Mouse (Mus musculus) heart, adult 18-20 months (tissue): ENCODE results near the gene Retnlg. TPM values are rescaled to one million over a fixed set of nuclear protein-coding genes. Genes with fewer than 3 reads are reported as not detected.

Experiments used
- DNase-seq, 2 experiments: peaks; one replicate each; pipeline ENCODE4 v3.0.0; 2021 to 2022; ENCODE audit warnings: mixed read lengths in 1 of 2
- long read RNA-seq, 2 experiments: library from polyadenylated mRNA; stranded (forward); transcript quantifications; one replicate each; pipeline ENCODE4 v2.0.0; 2021
- total RNA-seq, 2 experiments: library from RNA; stranded (reverse); gene quantifications; 2 replicates each; pipeline ENCODE4 v1.2.3; 2021

Gene Retnlg
- not detected for total RNA-seq
- long read RNA-seq, experiment 1, result 0 reads
- long read RNA-seq, experiment 2, result 0 reads

GRCm38 (mm10) chr16:48872321-48872720 lies at the start of gene Retnlg:
TSS of gene Retnlg (plus strand) at chr16:48872621.
- DNase-seq, result no peak

GRCm38 (mm10) chr16:48826474-48826873 lies 45.9 kb upstream of the Retnlg start:
- DNase-seq, result no peak

- DNase-seq, result no peak
These were observed 44.8 kb upstream of the Retnlg start for GRCm38 (mm10) chr16:48827625-48828024.

- DNase-seq, result no peak
These were observed 43.4 kb upstream of the Retnlg start for GRCm38 (mm10) chr16:48829060-48829459.

- DNase-seq, result no peak
These were observed 40.4 kb upstream of the Retnlg start for GRCm38 (mm10) chr16:48832055-48832454.

GRCm38 (mm10) chr16:48833626-48834025 lies 38.8 kb upstream of the Retnlg start:
- peak in 1 of 2 experiments; percentile 21 for DNase-seq

- no peak for DNase-seq
These were observed 30.2 kb upstream of the Retnlg start, which contains the start of gene Retnla for GRCm38 (mm10) chr16:48842266-48842665. TSS of gene Retnla (plus strand) at chr16:48842551.

GRCm38 (mm10) chr16:48843671-48844386 lies 28.6 kb upstream of the Retnlg start:
- no peak for DNase-seq

GRCm38 (mm10) chr16:48865004-48865403 lies 7.4 kb upstream of the Retnlg start:
- peak in 1 of 2 experiments; percentile 47 for DNase-seq

GRCm38 (mm10) chr16:48867690-48868089 lies 4.7 kb upstream of the Retnlg start:
- DNase-seq, result no peak

- DNase-seq, result no peak
These were observed 3.8 kb upstream of the Retnlg start for GRCm38 (mm10) chr16:48868663-48869062.

- DNase-seq, result no peak
These were observed 2.8 kb upstream of the Retnlg start for GRCm38 (mm10) chr16:48869671-48870070.

- DNase-seq, result no peak
These were observed 667 bp upstream of the Retnlg start for GRCm38 (mm10) chr16:48871754-48872153.

- DNase-seq, result no peak
These were observed 18.3 kb downstream of the Retnlg start for GRCm38 (mm10) chr16:48890733-48891132.

- DNase-seq, result no peak
These were observed 27.4 kb downstream of the Retnlg start for GRCm38 (mm10) chr16:48899868-48900267.

GRCm38 (mm10) chr16:48911184-48911583 lies 38.8 kb downstream of the Retnlg start:
- DNase-seq, result no peak

- no peak for DNase-seq
These were observed 40.8 kb downstream of the Retnlg start for GRCm38 (mm10) chr16:48913206-48913605.

GRCm38 (mm10) chr16:48923724-48924123 lies 51.3 kb downstream of the Retnlg start:
- DNase-seq, result no peak

Other genes with a start within 250 kb of the Retnlg start
- under 1 TPM in 1 of 2 experiments, not detected in 1; 0.15 TPM for gene Trat1, start 100.6 kb upstream of the Retnlg start, total RNA-seq
- gene Retnlb, start 55.8 kb upstream of the Retnlg start, total RNA-seq, result not detected
- gene Retnla, start 30.1 kb upstream of the Retnlg start, total RNA-seq, result 1 to 10 TPM; 3.9 to 5.0 TPM
- 1 to 10 TPM; 6.9 to 7.4 TPM for gene Dzip3, start 121.5 kb downstream of the Retnlg start, total RNA-seq
- 1 to 10 TPM; 1.1 to 1.3 TPM for gene Cip2a, start 121.6 kb downstream of the Retnlg start, total RNA-seq
- not detected for gene Myh15, start 184.9 kb downstream of the Retnlg start, total RNA-seq